Comparison of ENCODE assay signal across 20 mouse cellular contexts in genomic region chr7:69007237-69007636, GRCm38 (mm10).
DNase-seq lines count a peak whose midpoint lies in the region; ATAC-seq and TF ChIP-seq lines count a peak whose summit lies in the region.
"Had no signal": no experiment of that assay in that cellular context is flagged by ENCODE, and none has a peak within 500 bp of the region (broad histone marks: within the 10 kb centered on the region; RNA-seq: fewer than 3 reads in every experiment).

No protein-coding gene starts in this region.

- no peaks in the 10 kb centered on the region for H3K9me3 ChIP-seq in midbrain, embryonic 11.5 days (ENCODE audit: control insufficient read depth, low read length)
- H3K9me3 ChIP-seq in midbrain, postnatal 0 days (ENCODE audit: low read length) = no peaks in the 10 kb centered on the region
- no peaks in the 10 kb centered on the region for H3K9me3 ChIP-seq in embryonic facial prominence, embryonic 10.5 days
- H3K9me3 ChIP-seq: embryonic facial prominence, embryonic 12.5 days; embryonic facial prominence, embryonic 15.5 days; hindbrain, embryonic 12.5 days; hindbrain, embryonic 15.5 days had no signal

- no peaks in the 10 kb centered on the region for H3K4me1 ChIP-seq in midbrain, embryonic 11.5 days (ENCODE audit: control insufficient read depth, insufficient read depth, low read length)
- no peaks in the 10 kb centered on the region for H3K4me1 ChIP-seq in midbrain, postnatal 0 days (ENCODE audit: insufficient read depth, low read length)
- H3K4me1 ChIP-seq in embryonic facial prominence, embryonic 10.5 days = peaks cover 7% of the 10 kb centered on the region; the same call in 1 of the 2 replicates
- H3K4me1 ChIP-seq: embryonic facial prominence, embryonic 12.5 days; embryonic facial prominence, embryonic 15.5 days; hindbrain, embryonic 12.5 days; hindbrain, embryonic 15.5 days had no signal

- TF ChIP-seq CTCF in midbrain, postnatal 0 days (IDR thresholded peaks at IDR 0.05) = no peak

- no peak overlapping the region for H3K9ac ChIP-seq in midbrain, embryonic 11.5 days (ENCODE audit: low read length)
- H3K9ac ChIP-seq in midbrain, postnatal 0 days (replicated peaks; ENCODE audit: low read length, poor library complexity, severe bottlenecking) = no peak overlapping the region
- H3K9ac ChIP-seq: embryonic facial prominence, embryonic 12.5 days; embryonic facial prominence, embryonic 15.5 days; forebrain, postnatal 0 days; hindbrain, embryonic 12.5 days; hindbrain, embryonic 15.5 days had no signal

- ATAC-seq in midbrain, embryonic 11.5 days (ENCODE audit: low FRiP score) = no peak
- no peak for ATAC-seq in midbrain, postnatal 0 days (ENCODE audit: low FRiP score)
- ATAC-seq: CD4-positive, CD25-positive, alpha-beta regulatory T cell, adult 4 months; forebrain, embryonic 14.5 days; forebrain, postnatal 0 days had no signal

- H3K36me3 ChIP-seq in midbrain, embryonic 11.5 days (ENCODE audit: control insufficient read depth, insufficient read depth, low read length) = no peaks in the 10 kb centered on the region
- no peaks in the 10 kb centered on the region for H3K36me3 ChIP-seq in midbrain, postnatal 0 days (ENCODE audit: insufficient read depth, low read length)
- H3K36me3 ChIP-seq in embryonic facial prominence, embryonic 10.5 days (replicated peaks) = no peaks in the 10 kb centered on the region
- H3K36me3 ChIP-seq: embryonic facial prominence, embryonic 12.5 days; embryonic facial prominence, embryonic 15.5 days; hindbrain, embryonic 12.5 days; hindbrain, embryonic 15.5 days had no signal

- 41% methylated on average over 10 of the region's 10 CpGs for WGBS in midbrain, embryonic 11.5 days
- WGBS in midbrain, postnatal 0 days = 34% methylated on average over 10 of the region's 10 CpGs
- 46% methylated on average over 10 of the region's 10 CpGs for WGBS in embryonic facial prominence, embryonic 10.5 days

- no peak overlapping the region for H3K27ac ChIP-seq in midbrain, embryonic 11.5 days (ENCODE audit: low read depth, low read length)
- H3K27ac ChIP-seq in midbrain, postnatal 0 days (ENCODE audit: low read depth, low read length) = no peak overlapping the region
- H3K27ac ChIP-seq in embryonic facial prominence, embryonic 10.5 days (replicated peaks) = 0 out of 2 replicates have a peak overlapping the region, but pooled peaks have one; percentile 10
- H3K27ac ChIP-seq: embryonic facial prominence, embryonic 12.5 days; embryonic facial prominence, embryonic 15.5 days; hindbrain, embryonic 12.5 days; hindbrain, embryonic 15.5 days had no signal

- H3K4me2 ChIP-seq in midbrain, embryonic 11.5 days = no peak overlapping the region
- H3K4me2 ChIP-seq in midbrain, postnatal 0 days (ENCODE audit: low read depth, low read length, poor library complexity, severe bottlenecking) = no peak overlapping the region
- H3K4me2 ChIP-seq: embryonic facial prominence, embryonic 12.5 days; embryonic facial prominence, embryonic 15.5 days; heart, embryonic 11.5 days; hindbrain, embryonic 12.5 days; hindbrain, embryonic 15.5 days had no signal

- peak; percentile 73 for DNase-seq in midbrain, embryonic 11.5 days (ENCODE audit: low spot score, missing footprints)
- DNase-seq in midbrain, postnatal 0 days (ENCODE audit: low spot score) = no peak
- DNase-seq in right cerebral cortex, adult 2 months (ENCODE audit: low spot score in 2 of 2) = peak; percentile 5 to 11
- DNase-seq in right cerebral cortex, postnatal 10 days (ENCODE audit: low spot score in 2 of 2) = no peak
- no peak for DNase-seq in embryonic facial prominence, embryonic 10.5 days (ENCODE audit: low spot score)
- DNase-seq in left cerebral cortex, postnatal 4 days = no peak
- DNase-seq: adrenal gland, adult 2 months; adrenal gland, postnatal 14 days; cerebellum, adult 18-20 months; cerebellum, adult 9-10 months; cerebellum, postnatal 14 days; forebrain, postnatal 0 days; gastrocnemius, postnatal 25 days had no signal

- no peak overlapping the region for H3K4me3 ChIP-seq in midbrain, embryonic 11.5 days (ENCODE audit: low read depth, low read length)
- no peak overlapping the region for H3K4me3 ChIP-seq in midbrain, postnatal 0 days (ENCODE audit: low read depth, low read length)
- H3K4me3 ChIP-seq in embryonic facial prominence, embryonic 10.5 days = no peak overlapping the region
- H3K4me3 ChIP-seq: embryonic facial prominence, embryonic 12.5 days; embryonic facial prominence, embryonic 15.5 days; hindbrain, embryonic 12.5 days; hindbrain, embryonic 15.5 days had no signal

- intact Hi-C loops in left cerebral cortex, postnatal 4 days (cut with DNase I) = no loop called here

- no peaks in the 10 kb centered on the region for H3K27me3 ChIP-seq in midbrain, embryonic 11.5 days (ENCODE audit: control insufficient read depth, insufficient read depth, low read length)
- H3K27me3 ChIP-seq in midbrain, postnatal 0 days (ENCODE audit: insufficient read depth, low read length) = no peaks in the 10 kb centered on the region
- H3K27me3 ChIP-seq in embryonic facial prominence, embryonic 10.5 days (replicated peaks; ENCODE audit: low read depth, poor library complexity, severe bottlenecking) = no peaks in the 10 kb centered on the region
- H3K27me3 ChIP-seq: embryonic facial prominence, embryonic 12.5 days; embryonic facial prominence, embryonic 15.5 days; hindbrain, embryonic 12.5 days; hindbrain, embryonic 15.5 days had no signal

Comparison
In these comparisons a context has a peak if more than half of its experiments do, and no peak if none do; other contexts are left out.
1. DNase-seq: peak in midbrain, embryonic 11.5 days (single experiment) and right cerebral cortex, adult 2 months (2 of 2); none in midbrain, postnatal 0 days (single experiment), right cerebral cortex, postnatal 10 days (0 of 2), embryonic facial prominence, embryonic 10.5 days (single experiment) and left cerebral cortex, postnatal 4 days (single experiment).